Mouse (Mus musculus): ENCODE results near the gene Hk1. TPM values are rescaled to one million over a fixed set of nuclear protein-coding genes. Genes with fewer than 3 reads are reported as not detected.

Gene Hk1
- polyA plus RNA-seq, 1 experiment from 2014 or later = 11.1 TPM

DNA sequence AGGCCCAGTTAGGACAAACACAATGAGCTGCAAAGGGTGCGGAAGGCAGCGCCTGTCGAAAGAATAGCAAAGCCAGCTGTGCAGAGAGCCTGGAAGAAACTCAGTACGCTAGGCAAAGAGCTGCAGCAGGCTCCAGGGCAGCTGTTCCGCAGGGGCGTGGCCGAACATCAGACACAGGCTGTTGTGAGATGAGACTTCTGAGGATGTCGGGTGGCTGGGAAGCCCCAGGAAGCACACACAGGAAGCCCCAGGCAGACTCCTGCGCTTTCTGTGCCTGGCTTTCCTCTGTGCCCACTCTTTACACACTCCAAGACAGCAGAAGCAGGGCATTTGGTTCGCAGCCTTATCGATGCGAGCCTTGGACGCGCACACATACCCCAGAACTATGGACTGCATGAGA lies 25.2 kb upstream of the Hk1 start:
- H3K27me3 ChIP-seq (replicated peaks; ENCODE audit: control insufficient read depth, insufficient read depth, low read length) = no peaks in the 10 kb centered on the region
- H3K4me2 ChIP-seq (replicated peaks; ENCODE audit: low read depth) = peak overlapping the region; percentile 48
- H3K9ac ChIP-seq (ENCODE audit: low read depth, low read length) = no peak overlapping the region
- no peak for TF ChIP-seq CTCF (IDR thresholded peaks at IDR 0.05; ENCODE audit: low read depth)
- no peaks in the 10 kb centered on the region for H3K4me1 ChIP-seq (replicated peaks; ENCODE audit: control insufficient read depth, insufficient read depth, low read length)
- no peak overlapping the region for H3K4me3 ChIP-seq (ENCODE audit: low read depth, low read length)
- 47% methylated on average over 14 of the region's 14 CpGs for WGBS
- ATAC-seq = no peak
- H3K9me3 ChIP-seq (ENCODE audit: control insufficient read depth) = no peaks in the 10 kb centered on the region
- no peak overlapping the region for H3K27ac ChIP-seq (ENCODE audit: low read depth, low read length)
- peaks cover 22% of the 10 kb centered on the region; the same call in 1 of the 2 replicates for H3K36me3 ChIP-seq (ENCODE audit: control insufficient read depth, insufficient read depth)

DNA sequence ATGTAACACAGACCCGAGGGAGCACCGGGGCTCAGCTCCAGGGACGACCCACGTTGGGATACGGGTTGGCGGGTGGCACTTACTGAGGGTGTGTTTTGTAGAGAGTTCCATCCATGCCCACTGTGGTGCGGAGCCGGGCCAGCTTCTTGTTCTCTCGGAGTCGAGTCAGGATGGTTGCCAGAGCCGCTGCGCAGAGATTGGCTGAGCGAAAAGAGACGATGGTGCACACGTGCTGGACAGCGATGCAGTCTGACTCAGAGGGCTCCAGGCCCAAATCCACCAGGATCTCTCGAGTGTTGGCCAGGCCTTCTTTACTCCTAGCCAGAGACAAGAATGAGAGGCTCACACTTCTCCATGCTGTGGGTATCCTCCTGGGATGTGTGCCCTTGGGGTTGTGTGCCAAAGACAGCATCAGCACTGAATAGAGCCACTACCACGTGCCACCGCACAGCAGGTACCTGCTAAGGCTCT lies 22.0 kb upstream of the Hk1 start:
- Histone ChIP-seq H3K9ac (ENCODE audit: low read depth, low read length) (no peak overlapping the region), H3K4me1 (replicated peaks; ENCODE audit: control insufficient read depth, insufficient read depth, low read length) (no peaks in the 10 kb centered on the region), H3K4me2 (replicated peaks; ENCODE audit: low read depth) (no peak overlapping the region), H3K9me3 (ENCODE audit: control insufficient read depth) (no peaks in the 10 kb centered on the region), H3K27me3 (replicated peaks; ENCODE audit: control insufficient read depth, insufficient read depth, low read length) (no peaks in the 10 kb centered on the region), H3K36me3 (ENCODE audit: control insufficient read depth, insufficient read depth) (peaks cover 23% of the 10 kb centered on the region; the same call in 1 of the 2 replicates), H3K27ac (ENCODE audit: low read depth, low read length) (no peak overlapping the region), H3K4me3 (ENCODE audit: low read depth, low read length) (no peak overlapping the region)
- ATAC-seq = no peak
- no peak for TF ChIP-seq CTCF (IDR thresholded peaks at IDR 0.05; ENCODE audit: low read depth)
- WGBS = 84% methylated on average over 19 of the region's 19 CpGs

DNA sequence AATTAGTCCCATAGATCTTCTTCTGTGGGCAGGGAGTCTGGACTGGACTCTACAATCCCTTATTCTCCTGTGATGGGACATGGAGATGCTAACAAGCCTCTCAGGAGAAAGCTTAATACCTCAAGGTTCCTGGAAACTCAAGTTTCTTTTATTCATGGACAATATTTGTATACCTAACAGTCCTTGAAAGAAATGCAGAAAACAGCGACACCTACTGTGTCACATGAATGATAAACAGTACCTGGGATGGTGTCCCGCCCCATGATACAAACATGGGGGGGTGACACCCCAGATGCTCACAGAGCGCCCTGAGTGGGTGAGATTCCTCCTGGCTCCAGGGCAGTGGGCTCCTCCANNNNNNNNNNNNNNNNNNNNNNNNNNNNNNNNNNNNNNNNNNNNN lies 3.3 kb upstream of the Hk1 start:
- H3K4me2 ChIP-seq (replicated peaks; ENCODE audit: low read depth) = no peak overlapping the region
- H3K9me3 ChIP-seq (ENCODE audit: control insufficient read depth) = no peaks in the 10 kb centered on the region
- H3K9ac ChIP-seq (ENCODE audit: low read depth, low read length) = no peak overlapping the region
- H3K27ac ChIP-seq (ENCODE audit: low read depth, low read length) = no peak overlapping the region
- TF ChIP-seq CTCF (IDR thresholded peaks at IDR 0.05; ENCODE audit: low read depth) = 0 out of 2 replicates have a peak, but pooled peaks have one; percentile 9
- no peaks in the 10 kb centered on the region for H3K27me3 ChIP-seq (replicated peaks; ENCODE audit: control insufficient read depth, insufficient read depth, low read length)
- no peaks in the 10 kb centered on the region for H3K4me1 ChIP-seq (replicated peaks; ENCODE audit: control insufficient read depth, insufficient read depth, low read length)
- WGBS = 80% methylated on average over 3 of the region's 3 CpGs
- H3K36me3 ChIP-seq (ENCODE audit: control insufficient read depth, insufficient read depth) = peaks cover 4% of the 10 kb centered on the region; the same call in 1 of the 2 replicates
- H3K4me3 ChIP-seq (ENCODE audit: low read depth, low read length) = no peak overlapping the region
- ATAC-seq = no peak

DNA sequence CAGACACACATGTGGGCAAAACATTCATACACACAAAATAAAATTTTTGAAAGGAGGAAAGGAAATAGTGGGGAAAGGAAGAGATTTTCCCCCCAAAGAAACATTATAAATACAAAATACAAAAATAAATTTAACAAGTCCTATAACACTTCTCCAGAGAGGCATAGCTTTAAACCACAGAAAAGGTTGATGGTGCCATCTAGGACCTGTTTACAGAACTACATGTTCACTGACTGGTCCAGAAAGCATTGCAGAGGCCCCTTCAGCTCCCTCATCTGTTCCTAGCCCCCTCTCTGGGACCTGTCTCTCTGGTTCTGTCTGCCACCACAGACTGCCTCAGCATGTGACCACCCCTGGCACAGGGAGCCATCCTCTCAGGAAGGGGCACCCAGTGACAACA lies 1.2 kb upstream of the Hk1 start:
- Histone ChIP-seq H3K9me3 (ENCODE audit: control insufficient read depth) (no peaks in the 10 kb centered on the region), H3K36me3 (ENCODE audit: control insufficient read depth, insufficient read depth) (peaks cover 4% of the 10 kb centered on the region; the same call in 1 of the 2 replicates), H3K4me3 (ENCODE audit: low read depth, low read length) (no peak overlapping the region), H3K27me3 (replicated peaks; ENCODE audit: control insufficient read depth, insufficient read depth, low read length) (no peaks in the 10 kb centered on the region), H3K4me1 (replicated peaks; ENCODE audit: control insufficient read depth, insufficient read depth, low read length) (no peaks in the 10 kb centered on the region), H3K4me2 (replicated peaks; ENCODE audit: low read depth) (no peak overlapping the region), H3K27ac (ENCODE audit: low read depth, low read length) (no peak overlapping the region), H3K9ac (ENCODE audit: low read depth, low read length) (no peak overlapping the region)
- ATAC-seq = no peak
- TF ChIP-seq CTCF (IDR thresholded peaks at IDR 0.05; ENCODE audit: low read depth) = peak; percentile 48; the same call in 1 of the 2 replicates

DNA sequence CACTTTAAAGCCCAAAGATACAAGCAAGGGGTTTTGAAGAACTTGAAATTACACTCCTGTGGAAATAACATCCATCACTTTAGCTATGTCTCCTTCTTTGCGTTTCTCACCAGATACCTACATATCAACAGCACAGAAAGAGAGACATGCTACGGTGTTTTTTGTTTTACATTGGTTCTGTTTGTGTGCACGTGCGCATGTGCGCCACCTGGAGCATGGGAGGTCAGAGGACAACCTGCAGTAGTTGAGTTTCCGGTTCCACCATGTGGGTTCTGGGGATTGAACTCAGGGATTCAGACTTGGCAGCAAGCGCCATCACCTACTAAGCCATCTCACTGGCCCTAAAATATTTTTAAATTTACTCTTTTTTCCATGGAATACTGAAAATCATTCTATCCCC lies 20.9 kb downstream of the Hk1 start:
- Histone ChIP-seq H3K27me3 (replicated peaks; ENCODE audit: control insufficient read depth, insufficient read depth, low read length) (0 out of 2 replicates have a peak, but pooled peaks cover 4% of the 10 kb centered on the region), H3K9me3 (ENCODE audit: control insufficient read depth) (no peaks in the 10 kb centered on the region), H3K4me2 (replicated peaks; ENCODE audit: low read depth) (no peak overlapping the region), H3K4me3 (ENCODE audit: low read depth, low read length) (no peak overlapping the region), H3K4me1 (replicated peaks; ENCODE audit: control insufficient read depth, insufficient read depth, low read length) (no peaks in the 10 kb centered on the region), H3K36me3 (ENCODE audit: control insufficient read depth, insufficient read depth) (no peaks in the 10 kb centered on the region), H3K27ac (ENCODE audit: low read depth, low read length) (no peak overlapping the region), H3K9ac (ENCODE audit: low read depth, low read length) (no peak overlapping the region)
- TF ChIP-seq CTCF (IDR thresholded peaks at IDR 0.05; ENCODE audit: low read depth) = peak; percentile 43
- ATAC-seq = no peak
- 85% methylated on average over 7 of the region's 7 CpGs for WGBS

DNA sequence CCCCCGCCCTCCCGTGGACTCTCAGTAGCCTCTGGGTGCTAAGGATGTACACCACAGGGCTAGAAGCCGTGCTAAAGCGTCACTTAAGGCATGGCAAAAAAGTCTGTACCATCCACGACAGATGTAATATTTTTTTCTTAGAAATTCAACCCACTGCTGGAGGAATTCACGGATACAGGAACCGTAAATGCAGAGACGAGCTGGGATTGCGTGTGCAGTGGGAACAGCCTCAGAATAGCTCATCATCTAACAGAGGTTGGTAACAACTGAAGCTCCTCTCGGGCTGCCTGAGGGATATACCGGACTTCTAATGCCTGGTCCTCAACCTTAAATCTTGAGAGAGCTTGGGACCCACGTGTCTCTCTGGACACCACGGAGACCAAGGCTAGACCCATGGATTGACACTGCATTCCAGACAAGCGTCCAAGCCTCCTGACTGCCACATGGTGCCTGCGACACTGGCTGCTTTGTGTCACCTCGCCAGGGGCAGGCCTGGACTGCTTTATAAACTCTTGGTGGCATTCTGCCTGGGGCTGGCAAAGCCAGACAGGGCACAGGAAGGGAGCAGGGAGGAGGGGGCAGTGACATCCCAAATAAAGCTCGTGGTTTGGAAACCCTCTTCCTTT lies 23.5 kb downstream of the Hk1 start:
- H3K9me3 ChIP-seq (ENCODE audit: control insufficient read depth) = no peaks in the 10 kb centered on the region; the same call in 1 of the 2 replicates
- H3K4me2 ChIP-seq (replicated peaks; ENCODE audit: low read depth) = no peak overlapping the region
- no peaks in the 10 kb centered on the region for H3K4me1 ChIP-seq (replicated peaks; ENCODE audit: control insufficient read depth, insufficient read depth, low read length)
- ATAC-seq = no peak
- no peak for TF ChIP-seq CTCF (IDR thresholded peaks at IDR 0.05; ENCODE audit: low read depth)
- 0 out of 2 replicates have a peak, but pooled peaks cover 4% of the 10 kb centered on the region for H3K27me3 ChIP-seq (replicated peaks; ENCODE audit: control insufficient read depth, insufficient read depth, low read length)
- H3K9ac ChIP-seq (ENCODE audit: low read depth, low read length) = no peak overlapping the region
- H3K27ac ChIP-seq (ENCODE audit: low read depth, low read length) = no peak overlapping the region
- WGBS = 79% methylated on average over 17 of the region's 17 CpGs
- H3K4me3 ChIP-seq (ENCODE audit: low read depth, low read length) = no peak overlapping the region
- no peaks in the 10 kb centered on the region for H3K36me3 ChIP-seq (ENCODE audit: control insufficient read depth, insufficient read depth)
